Mouse (Mus musculus) spleen, postnatal 10 days (tissue): ENCODE measurements at regions not wholly inside any gene's neighbourhood (a gene's known extent, or its start where the extent isn't known, plus 50 kb on each side); places are given as distances from the start of the nearest gene placed in this dataset.
A peak's percentile ranks its signal among the peaks of the same experiment; 100 is the strongest.

Experiments
- DNase-seq, 2 experiments: peaks; one replicate each; pipeline ENCODE4 v3.0.0; 2021 to 2022; ENCODE audit warnings: low spot score in 2 of 2

GRCm38 (mm10) chr6:140300470-140301145, 123.2 kb upstream of the Plekha5 start:
- DNase-seq = peak in 1 of 2 experiments; percentile 34

- no peak for DNase-seq
Measured at GRCm38 (mm10) chr6:140299653-140300052, 124.2 kb upstream of the Plekha5 start.

GRCm38 (mm10) chr6:140297969-140298554, 125.8 kb upstream of the Plekha5 start:
- no peak for DNase-seq

- no peak for DNase-seq
Measured at GRCm38 (mm10) chr6:140297561-140297960, 126.3 kb upstream of the Plekha5 start.

GRCm38 (mm10) chr6:140290109-140290508, 133.7 kb upstream of the Plekha5 start:
- DNase-seq = no peak

- no peak for DNase-seq
Measured at GRCm38 (mm10) chr6:140288799-140289198, 135.1 kb upstream of the Plekha5 start.

- DNase-seq = no peak
Measured at GRCm38 (mm10) chr6:140282285-140282577, 141.6 kb upstream of the Plekha5 start.

- DNase-seq = no peak
Measured at GRCm38 (mm10) chr6:140281488-140282284, 142.2 kb upstream of the Plekha5 start.

GRCm38 (mm10) chr6:140280817-140281475, 142.9 kb upstream of the Plekha5 start:
- DNase-seq = no peak

GRCm38 (mm10) chr6:140279736-140280370, 144.0 kb upstream of the Plekha5 start:
- DNase-seq = no peak

GRCm38 (mm10) chr6:140278750-140279149, 145.1 kb upstream of the Plekha5 start:
- DNase-seq = no peak

GRCm38 (mm10) chr6:140270592-140270991, 153.3 kb upstream of the Plekha5 start:
- no peak for DNase-seq

GRCm38 (mm10) chr6:140268315-140269070, 155.4 kb upstream of the Plekha5 start:
- DNase-seq = no peak

- DNase-seq = no peak
Measured at GRCm38 (mm10) chr6:140263920-140264319, 159.9 kb upstream of the Plekha5 start.

- no peak for DNase-seq
Measured at GRCm38 (mm10) chr6:140261813-140262212, 162.0 kb upstream of the Plekha5 start.

- DNase-seq = no peak
Measured at GRCm38 (mm10) chr6:140258761-140259160, 165.1 kb upstream of the Plekha5 start.

GRCm38 (mm10) chr6:140258101-140258500, 165.8 kb upstream of the Plekha5 start:
- no peak for DNase-seq

GRCm38 (mm10) chr6:140251527-140251926, 172.3 kb upstream of the Plekha5 start:
- DNase-seq = no peak

GRCm38 (mm10) chr6:140243411-140244151, 180.3 kb upstream of the Plekha5 start:
- no peak for DNase-seq

- DNase-seq = no peak
Measured at GRCm38 (mm10) chr6:140239356-140239755, 184.5 kb upstream of the Plekha5 start.
